Mouse (Mus musculus): ENCODE data around the gene Ptpn21. TPM values are rescaled to one million over a fixed set of nuclear protein-coding genes. Genes with fewer than 3 reads are reported as not detected.

The Ptpn21 gene
- polyA plus RNA-seq, 1 experiment from 2014 or later: 5.3 TPM

DNA sequence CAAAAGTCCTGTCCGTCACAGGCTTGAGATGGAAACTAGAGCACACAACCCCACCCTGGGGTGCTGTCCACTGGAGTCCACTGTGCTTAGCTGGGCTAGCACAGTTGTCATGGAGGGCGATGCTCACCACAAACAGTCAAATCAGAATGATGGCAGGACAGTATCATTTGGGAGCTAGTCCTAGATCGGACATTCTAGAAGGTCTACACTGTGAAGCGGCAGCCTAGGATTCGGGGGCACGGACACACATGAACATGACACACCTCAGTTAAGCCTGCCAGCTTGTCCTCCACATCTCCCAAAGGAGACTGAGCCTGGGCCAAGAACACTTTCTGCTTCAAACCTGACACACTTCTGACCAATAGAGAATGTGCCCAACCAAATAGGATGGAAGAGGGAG, 60.3 kb downstream of the Ptpn21 start:
- H3K27me3 ChIP-seq (ENCODE audit: insufficient read depth, poor library complexity, severe bottlenecking): no peaks in the 10 kb centered on the region
- no peak overlapping the region for H3K27ac ChIP-seq
- DNase-seq (ENCODE audit: low spot score): no peak
- no peak overlapping the region for H3K4me3 ChIP-seq
- peaks cover 48% of the 10 kb centered on the region for H3K36me3 ChIP-seq
- H3K4me1 ChIP-seq (replicated peaks): peaks cover 4% of the 10 kb centered on the region; the same call in 1 of the 2 replicates
- WGBS: 94% methylated on average over 6 of the region's 6 CpGs
- H3K9me3 ChIP-seq: no peaks in the 10 kb centered on the region

GRCm38 (mm10) chr12:98674627-98675143, 62.5 kb downstream of the Ptpn21 start:
- peak; percentile 77 for DNase-seq (ENCODE audit: low spot score)
- 8% methylated on average over 9 of the region's 9 CpGs for WGBS
- H3K27ac ChIP-seq: peak overlapping the region; percentile 77
- peak overlapping the region; percentile 43 for H3K4me3 ChIP-seq
- H3K9me3 ChIP-seq: no peaks in the 10 kb centered on the region
- no peaks in the 10 kb centered on the region for H3K27me3 ChIP-seq (ENCODE audit: insufficient read depth, poor library complexity, severe bottlenecking)
- H3K4me1 ChIP-seq (replicated peaks): peaks cover 4% of the 10 kb centered on the region; the same call in 1 of the 2 replicates
- peaks cover 41% of the 10 kb centered on the region for H3K36me3 ChIP-seq

GRCm38 (mm10) chr12:98673879-98674278, 63.3 kb downstream of the Ptpn21 start:
- no peaks in the 10 kb centered on the region for H3K27me3 ChIP-seq (ENCODE audit: insufficient read depth, poor library complexity, severe bottlenecking)
- H3K36me3 ChIP-seq: peaks cover 40% of the 10 kb centered on the region
- 64% methylated on average over 6 of the region's 6 CpGs for WGBS
- H3K4me1 ChIP-seq (replicated peaks): peaks cover 4% of the 10 kb centered on the region; the same call in 1 of the 2 replicates
- H3K4me3 ChIP-seq: no peak overlapping the region
- no peaks in the 10 kb centered on the region for H3K9me3 ChIP-seq
- H3K27ac ChIP-seq: no peak overlapping the region
- no peak for DNase-seq (ENCODE audit: low spot score)

DNA sequence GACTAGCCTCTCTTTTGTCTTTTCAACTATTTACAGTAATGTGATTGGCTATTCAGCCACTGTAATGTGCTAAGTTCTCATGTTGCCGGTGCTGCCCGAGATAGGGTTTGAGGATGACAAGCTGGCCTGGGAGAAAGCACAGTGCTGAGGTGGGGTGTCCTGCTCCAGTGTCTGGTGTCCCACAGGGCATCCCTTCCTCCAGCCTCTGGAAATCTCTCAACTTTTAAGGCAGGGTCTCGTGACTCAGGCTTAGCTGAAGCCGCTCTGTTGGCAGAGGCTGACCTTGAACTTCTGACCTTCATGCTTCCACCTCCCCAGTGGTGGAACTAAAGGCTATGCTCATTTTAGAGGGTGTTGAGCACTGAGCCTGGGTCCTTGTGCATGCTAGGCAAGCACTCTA, 66.8 kb downstream of the Ptpn21 start:
- Histone ChIP-seq H3K36me3 (peaks cover 25% of the 10 kb centered on the region), H3K27ac (no peak overlapping the region), H3K27me3 (ENCODE audit: insufficient read depth, poor library complexity, severe bottlenecking) (no peaks in the 10 kb centered on the region), H3K4me1 (replicated peaks) (peaks cover 4% of the 10 kb centered on the region; the same call in 1 of the 2 replicates), H3K4me3 (no peak overlapping the region), H3K9me3 (no peaks in the 10 kb centered on the region)
- no peak for DNase-seq (ENCODE audit: low spot score)
- 95% methylated on average over 4 of the region's 4 CpGs for WGBS

DNA sequence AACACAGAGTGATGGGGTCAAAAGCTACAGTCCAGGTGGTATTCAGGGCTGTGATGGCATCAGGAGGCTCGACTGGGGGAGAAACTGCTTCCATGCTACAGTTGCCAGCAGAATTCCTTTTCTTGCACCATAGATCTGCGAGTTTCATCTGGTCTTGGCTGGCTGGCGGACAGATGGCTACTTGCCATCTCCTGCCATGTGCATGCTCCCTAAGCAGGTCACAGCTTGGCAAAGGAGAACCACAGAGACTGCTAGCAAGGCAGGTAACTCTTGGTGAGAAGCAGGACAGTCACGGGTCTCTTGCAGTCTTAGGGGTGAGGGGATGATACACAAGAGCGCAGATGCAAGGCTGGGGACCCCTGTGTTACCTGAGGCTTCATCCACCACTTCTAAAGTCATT, 67.3 kb downstream of the Ptpn21 start:
- H3K4me1 ChIP-seq (replicated peaks): peaks cover 3% of the 10 kb centered on the region; the same call in 1 of the 2 replicates

DNA sequence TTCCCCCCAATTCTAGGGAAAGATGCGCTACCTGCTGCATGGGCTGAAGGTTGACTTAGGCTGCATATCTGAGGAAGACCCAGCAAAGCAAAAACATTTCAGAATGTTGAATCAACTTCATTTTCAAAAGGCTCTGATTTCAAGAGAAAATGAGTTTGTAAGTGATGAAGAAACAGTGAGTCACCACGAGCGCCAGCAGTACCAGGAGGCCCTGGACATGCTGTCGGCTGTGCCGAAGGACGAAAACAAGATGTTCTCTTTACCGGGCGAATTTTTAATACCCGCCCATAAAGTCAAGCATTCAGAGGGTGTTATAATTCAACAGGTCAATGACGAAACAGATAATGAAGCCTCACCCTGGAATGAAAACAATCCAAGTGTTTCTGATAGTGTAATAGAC, 68.1 kb downstream of the Ptpn21 start:
- Histone ChIP-seq H3K4me1 (replicated peaks) (no peaks in the 10 kb centered on the region), H3K27ac (no peak overlapping the region), H3K27me3 (ENCODE audit: insufficient read depth, poor library complexity, severe bottlenecking) (no peaks in the 10 kb centered on the region), H3K36me3 (peaks cover 31% of the 10 kb centered on the region), H3K4me3 (no peak overlapping the region), H3K9me3 (no peaks in the 10 kb centered on the region)
- WGBS: 94% methylated on average over 10 of the region's 10 CpGs
- no peak for DNase-seq (ENCODE audit: low spot score)

More for the DNA sequence above, 67.3 kb downstream of the Ptpn21 start:
- DNase-seq (ENCODE audit: low spot score): no peak
- Histone ChIP-seq H3K36me3 (peaks cover 29% of the 10 kb centered on the region), H3K27ac (no peak overlapping the region), H3K9me3 (no peaks in the 10 kb centered on the region), H3K4me3 (no peak overlapping the region), H3K27me3 (ENCODE audit: insufficient read depth, poor library complexity, severe bottlenecking) (no peaks in the 10 kb centered on the region)
- 91% methylated on average over 5 of the region's 5 CpGs for WGBS

DNA sequence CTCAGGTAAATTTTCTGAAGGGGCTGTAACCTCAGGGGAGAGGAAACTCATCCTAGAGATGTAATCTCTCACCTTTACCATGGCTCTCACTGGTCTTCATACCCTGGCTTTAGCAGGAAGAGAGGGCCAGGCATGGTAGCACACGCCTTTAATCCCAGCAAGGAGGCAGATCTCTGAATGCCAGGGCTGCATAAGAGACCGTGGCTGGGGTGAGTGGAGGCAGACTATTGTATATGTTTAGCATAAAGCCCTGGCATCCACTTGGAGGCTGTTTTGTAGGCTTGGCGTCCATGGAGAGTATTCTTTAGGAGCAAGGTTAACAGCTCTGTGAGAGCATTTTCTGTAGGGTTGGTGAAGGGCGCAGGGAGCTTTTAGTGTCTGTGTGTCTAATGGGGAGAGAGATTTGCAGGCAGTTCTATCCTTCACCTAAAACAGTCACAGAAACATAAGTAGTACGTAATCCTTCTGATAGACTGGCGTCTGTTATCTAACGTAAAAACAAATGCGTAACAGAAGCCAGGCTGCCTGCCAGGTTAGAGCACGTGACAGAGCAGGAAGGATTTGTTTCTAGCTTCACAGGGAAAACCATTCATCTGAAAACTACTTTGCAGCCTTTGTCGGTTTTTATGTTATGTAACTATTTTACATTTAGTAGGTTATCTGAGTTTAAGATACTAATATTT, 68.9 kb downstream of the Ptpn21 start:
- no peak for DNase-seq (ENCODE audit: low spot score)
- H3K4me3 ChIP-seq: no peak overlapping the region
- no peak overlapping the region for H3K27ac ChIP-seq
- H3K9me3 ChIP-seq: no peaks in the 10 kb centered on the region
- H3K4me1 ChIP-seq (replicated peaks): no peaks in the 10 kb centered on the region
- WGBS: 90% methylated on average over 10 of the region's 10 CpGs
- peaks cover 28% of the 10 kb centered on the region for H3K36me3 ChIP-seq
- H3K27me3 ChIP-seq (ENCODE audit: insufficient read depth, poor library complexity, severe bottlenecking): no peaks in the 10 kb centered on the region

DNA sequence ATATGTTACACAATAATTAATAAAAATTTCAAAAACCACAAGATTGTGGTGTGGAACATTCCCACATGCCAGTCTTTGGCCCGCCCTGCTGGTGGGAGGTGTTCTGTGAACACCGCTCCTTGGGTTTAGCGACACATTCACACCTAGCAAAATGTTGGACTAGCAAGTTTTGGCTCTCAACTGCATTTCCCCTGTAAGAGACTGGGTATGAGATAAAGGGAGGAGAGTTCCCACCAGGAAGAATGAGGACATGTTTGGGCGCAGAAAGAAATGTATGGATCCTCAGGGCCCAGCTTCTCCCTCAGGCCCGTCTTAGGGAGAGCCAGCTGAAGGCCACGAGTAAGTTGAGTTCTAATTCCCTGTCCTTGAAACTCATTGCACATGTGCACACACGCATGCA, 74.6 kb downstream of the Ptpn21 start:
- Histone ChIP-seq H3K27me3 (ENCODE audit: insufficient read depth, poor library complexity, severe bottlenecking) (no peaks in the 10 kb centered on the region), H3K4me1 (replicated peaks) (no peaks in the 10 kb centered on the region), H3K4me3 (no peak overlapping the region), H3K36me3 (peaks cover 48% of the 10 kb centered on the region), H3K27ac (no peak overlapping the region), H3K9me3 (no peaks in the 10 kb centered on the region)
- DNase-seq (ENCODE audit: low spot score): no peak
- 91% methylated on average over 7 of the region's 7 CpGs for WGBS

- DNase-seq (ENCODE audit: low spot score): no peak
- Histone ChIP-seq H3K4me3 (no peak overlapping the region), H3K36me3 (peaks cover 53% of the 10 kb centered on the region), H3K27ac (no peak overlapping the region), H3K4me1 (replicated peaks) (no peaks in the 10 kb centered on the region), H3K27me3 (ENCODE audit: insufficient read depth, poor library complexity, severe bottlenecking) (no peaks in the 10 kb centered on the region), H3K9me3 (no peaks in the 10 kb centered on the region)
- WGBS: 85% methylated on average over 2 of the region's 2 CpGs
Measured at GRCm38 (mm10) chr12:98656873-98657272, 80.3 kb downstream of the Ptpn21 start.

- Histone ChIP-seq H3K27me3 (ENCODE audit: insufficient read depth, poor library complexity, severe bottlenecking) (no peaks in the 10 kb centered on the region), H3K9me3 (no peaks in the 10 kb centered on the region), H3K4me3 (no peak overlapping the region), H3K4me1 (replicated peaks) (no peaks in the 10 kb centered on the region), H3K36me3 (peaks cover 44% of the 10 kb centered on the region), H3K27ac (no peak overlapping the region)
- DNase-seq (ENCODE audit: low spot score): no peak
Measured at GRCm38 (mm10) chr12:98644852-98645251, 92.4 kb downstream of the Ptpn21 start.

- Histone ChIP-seq H3K9me3 (0 out of 2 replicates have a peak, but pooled peaks cover 5% of the 10 kb centered on the region), H3K4me1 (replicated peaks) (peaks cover 17% of the 10 kb centered on the region), H3K27me3 (ENCODE audit: insufficient read depth, poor library complexity, severe bottlenecking) (no peaks in the 10 kb centered on the region), H3K27ac (peak overlapping the region; percentile 84), H3K36me3 (peaks cover 11% of the 10 kb centered on the region), H3K4me3 (peak overlapping the region; percentile 66)
- DNase-seq (ENCODE audit: low spot score): no peak
- WGBS: 2% methylated on average over 16 of the region's 16 CpGs
Measured at GRCm38 (mm10) chr12:98628260-98628970, 108.8 kb downstream of the Ptpn21 start.

DNA sequence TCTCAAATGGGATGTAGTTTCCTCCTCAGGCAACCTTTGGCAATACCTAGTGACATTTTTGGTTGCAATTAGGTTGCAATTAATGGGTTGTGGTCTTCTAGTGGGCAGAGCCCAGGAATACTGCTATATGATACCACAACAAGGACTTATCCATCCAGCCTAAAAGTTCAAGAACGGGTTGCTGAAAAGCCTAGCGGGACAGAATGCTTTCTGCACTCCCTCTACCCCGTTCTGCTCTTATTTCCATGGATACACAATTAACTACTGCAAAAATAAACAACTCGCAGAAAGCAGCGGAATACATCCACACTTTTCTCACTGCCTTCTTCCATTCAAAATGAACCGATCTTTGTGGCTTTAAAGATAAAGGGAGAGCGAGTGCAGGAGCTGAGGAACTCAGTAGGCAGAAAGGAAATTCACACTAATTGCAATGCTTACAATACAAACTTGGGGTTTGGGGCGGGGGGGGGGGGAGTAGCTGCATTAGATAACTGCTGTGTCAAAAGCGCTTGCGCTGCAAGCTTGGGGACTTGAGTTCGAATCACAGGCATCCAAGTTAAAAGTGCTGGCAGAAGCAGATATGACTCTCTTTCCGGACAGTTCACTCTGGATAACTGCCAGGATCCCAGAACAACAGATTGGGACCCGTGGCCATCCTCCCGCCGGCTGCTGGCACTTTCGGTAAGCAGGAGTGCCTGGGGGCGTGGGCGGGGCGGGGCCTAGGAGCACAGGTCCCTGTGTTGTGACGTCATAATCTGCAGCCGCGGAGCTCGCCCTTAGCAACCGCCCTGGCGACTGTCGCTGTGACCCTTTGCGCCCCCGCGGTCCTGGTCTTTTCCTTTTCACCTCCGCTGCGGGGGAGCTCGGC, 109.6 kb downstream of the Ptpn21 start, which contains the start of gene Spata7:
Gene Spata7 (plus strand): TSS at position 766 of the 868 bp plus-strand sequence.
- peak within 1 kb of the TSS; percentile 84 for H3K27ac ChIP-seq
- peak; percentile 94 for DNase-seq (ENCODE audit: low spot score)
- 4% methylated on average over 32 of the region's 32 CpGs for WGBS

More for the DNA sequence above, 109.6 kb downstream of the Ptpn21 start, which contains the start of gene Spata7:
- Histone ChIP-seq H3K36me3 (peaks cover 3% of the 10 kb centered on the region; the same call in 1 of the 2 replicates), H3K27me3 (ENCODE audit: insufficient read depth, poor library complexity, severe bottlenecking) (no peaks in the 10 kb centered on the region), H3K4me3 (peak within 1 kb of the TSS; percentile 66), H3K4me1 (replicated peaks) (peaks cover 17% of the 10 kb centered on the region), H3K9me3 (0 out of 2 replicates have a peak, but pooled peaks cover 5% of the 10 kb centered on the region)

All from hindbrain, embryonic 10.5 days (tissue).